Mouse (Mus musculus) embryonic facial prominence, embryonic 13.5 days (tissue): ENCODE measurements around the gene Adgre5. TPM values are rescaled to one million over a fixed set of nuclear protein-coding genes. Genes with fewer than 3 reads are reported as not detected.

ENCODE experiments used
- ATAC-seq: fragments of 200-750 bp; cut with Nextera tagmentation; 2 replicates; pipeline ENCODE4 v1.8.0; 2017; ENCODE audit warnings: low read depth; ENCODE audit not compliant: insufficient number of reproducible peaks, insufficient read depth, low FRiP score, low TSS enrichment
- H3K27ac ChIP-seq: fragments of 300-500 bp; sonication (generic); 2 replicates; pipeline ENCODE4 v1.5.1; 2015; ENCODE audit warnings: moderate library complexity, mild to moderate bottlenecking, inconsistent platforms
- H3K27me3 ChIP-seq: fragments of 300-500 bp; sonication (generic); 2 replicates; pipeline ENCODE4 v1.6.1; 2015; ENCODE audit warnings: mild to moderate bottlenecking, inconsistent platforms
- H3K36me3 ChIP-seq: fragments of 300-500 bp; sonication (generic); 2 replicates; pipeline ENCODE4 v1.6.1; 2015; ENCODE audit warnings: mild to moderate bottlenecking, inconsistent platforms
- H3K4me1 ChIP-seq: fragments of 300-500 bp; sonication (generic); 2 replicates; pipeline ENCODE4 v1.6.1; 2015; ENCODE audit warnings: inconsistent platforms
- H3K4me2 ChIP-seq: fragments of 300-500 bp; sonication (generic); 2 replicates; pipeline ENCODE4 v1.6.1; 2015; ENCODE audit warnings: moderate library complexity, mild to moderate bottlenecking, inconsistent platforms
- H3K4me3 ChIP-seq: fragments of 300-500 bp; sonication (generic); 2 replicates; pipeline ENCODE4 v1.5.1; 2015; ENCODE audit warnings: mild to moderate bottlenecking, inconsistent platforms
- H3K9ac ChIP-seq: fragments of 300-500 bp; sonication (generic); 2 replicates; pipeline ENCODE4 v1.6.1; 2015; ENCODE audit warnings: mild to moderate bottlenecking, inconsistent platforms
- H3K9me3 ChIP-seq: fragments of 300-500 bp; sonication (generic); 2 replicates; pipeline ENCODE4 v1.6.1; 2016; ENCODE audit warnings: inconsistent platforms
- WGBS: fragments of 180-500 bp; shearing (Covaris S2); methylation state at CpG from one replicate; pipeline ENCODE4 v1.1.7; 2015; ENCODE audit warnings: mixed read lengths; 5-methylcytosine and 5-hydroxymethylcytosine counted together
- polyA plus RNA-seq: library from polyadenylated mRNA; unstranded; fragments of >200 nt; fragmentation: Nextera tagmentation; extraction: Ambion mirVana; gene quantifications from 2 replicates; pipeline ENCODE4 v1.2.1, GENCODE M21; 2015

The Adgre5 gene
- polyA plus RNA-seq, 1 experiment from 2014 or later, result 27.1 TPM

DNA sequence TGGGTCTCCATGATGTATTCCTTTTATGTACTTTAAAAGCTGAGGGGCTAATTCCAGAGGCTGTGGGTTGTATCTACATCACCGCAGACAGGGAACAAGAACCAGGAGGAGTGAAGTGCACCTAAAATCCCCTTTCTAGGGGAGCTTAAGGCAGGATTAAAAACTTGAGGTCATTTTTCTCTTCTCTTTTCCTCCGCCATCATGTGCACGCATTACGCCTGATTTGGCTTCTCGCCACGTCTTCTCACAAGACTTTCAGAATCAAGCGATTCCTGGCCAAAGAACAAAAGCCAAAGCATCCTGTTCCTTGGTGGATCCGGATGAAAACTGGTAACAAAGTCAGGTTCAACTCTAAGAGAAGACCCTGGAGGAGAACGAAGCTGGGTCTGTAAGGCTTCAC, 8.1 kb upstream of the Adgre5 start:
- Histone ChIP-seq H3K9ac (no peak overlapping the region), H3K27ac (peak overlapping the region; percentile 45; the same call in 1 of the 2 replicates), H3K4me1 (peaks cover 16% of the 10 kb centered on the region), H3K4me2 (no peak overlapping the region), H3K27me3 (peaks cover 17% of the 10 kb centered on the region; the same call in 1 of the 2 replicates), H3K4me3 (no peak overlapping the region), H3K36me3 (no peaks in the 10 kb centered on the region), H3K9me3 (no peaks in the 10 kb centered on the region)
- ATAC-seq, result no peak
- 76% methylated on average over 9 of the region's 9 CpGs for WGBS

DNA sequence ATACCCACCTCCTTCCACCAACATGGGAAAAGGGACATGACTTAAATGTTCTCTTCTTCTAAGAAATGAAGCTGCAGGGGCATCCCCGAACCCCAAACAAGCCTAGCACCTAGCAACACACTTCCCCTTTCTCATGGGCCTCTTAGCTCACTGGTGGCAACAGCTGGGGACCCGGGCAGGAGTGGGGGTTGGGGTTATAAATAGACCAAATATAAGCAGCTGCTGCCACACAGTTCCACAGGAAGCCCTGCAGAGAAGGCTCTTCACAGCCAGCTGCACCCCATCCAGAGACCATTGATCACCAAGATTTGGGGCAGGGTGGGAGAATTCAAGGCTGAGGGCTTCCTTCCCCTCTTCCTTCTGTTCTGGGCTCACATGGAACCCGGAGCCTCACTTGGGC, 7.6 kb upstream of the Adgre5 start:
- no peak overlapping the region for H3K4me3 ChIP-seq
- H3K4me1 ChIP-seq, result peaks cover 16% of the 10 kb centered on the region
- peak overlapping the region; percentile 45; the same call in 1 of the 2 replicates for H3K27ac ChIP-seq
- H3K9ac ChIP-seq, result no peak overlapping the region
- 41% methylated on average over 3 of the region's 3 CpGs for WGBS
- H3K36me3 ChIP-seq, result no peaks in the 10 kb centered on the region
- H3K4me2 ChIP-seq, result peak overlapping the region; percentile 69
- H3K9me3 ChIP-seq, result no peaks in the 10 kb centered on the region
- peaks cover 17% of the 10 kb centered on the region; the same call in 1 of the 2 replicates for H3K27me3 ChIP-seq
- ATAC-seq, result no peak

DNA sequence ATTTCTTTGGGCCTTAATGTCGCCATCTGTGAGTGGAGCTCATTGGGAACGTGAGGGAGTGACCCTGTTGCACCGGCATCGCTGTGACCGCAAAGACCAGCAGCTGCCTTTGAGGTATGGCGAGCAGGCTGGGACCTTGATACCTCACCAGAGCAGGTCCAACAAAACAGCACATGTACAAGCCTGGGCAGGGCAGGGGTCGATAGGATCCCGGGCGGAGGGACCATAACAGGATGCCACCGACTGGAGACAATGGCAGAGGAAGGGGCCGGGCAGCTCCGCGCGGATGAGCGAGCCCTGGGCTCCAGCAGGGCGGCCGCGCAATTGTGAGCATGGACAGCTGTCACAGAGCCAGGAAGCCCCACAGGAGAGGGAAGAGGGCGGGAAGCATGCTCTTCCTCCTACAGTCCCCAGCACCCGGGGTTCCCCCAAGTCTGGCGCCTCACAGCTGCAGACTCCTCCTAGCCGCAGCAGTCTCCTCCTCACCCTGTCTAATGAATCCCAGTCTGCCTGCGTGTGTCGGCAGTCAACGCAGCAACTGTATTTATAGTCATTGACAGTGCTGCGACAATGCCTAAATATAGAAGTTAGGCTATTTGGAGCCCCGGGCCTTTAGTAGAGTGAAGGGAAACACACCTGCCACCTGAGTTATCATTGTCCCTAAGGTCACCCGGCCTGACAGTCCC, 6.7 kb upstream of the Adgre5 start:
- peak; percentile 72 for ATAC-seq
- Histone ChIP-seq H3K4me3 (peak overlapping the region; percentile 39), H3K27ac (peak overlapping the region; percentile 44), H3K9ac (peak overlapping the region; percentile 64), H3K9me3 (no peaks in the 10 kb centered on the region), H3K27me3 (peaks cover 17% of the 10 kb centered on the region; the same call in 1 of the 2 replicates), H3K36me3 (no peaks in the 10 kb centered on the region), H3K4me2 (peak overlapping the region; percentile 69), H3K4me1 (peaks cover 16% of the 10 kb centered on the region)
- WGBS, result 2% methylated on average over 28 of the region's 28 CpGs

DNA sequence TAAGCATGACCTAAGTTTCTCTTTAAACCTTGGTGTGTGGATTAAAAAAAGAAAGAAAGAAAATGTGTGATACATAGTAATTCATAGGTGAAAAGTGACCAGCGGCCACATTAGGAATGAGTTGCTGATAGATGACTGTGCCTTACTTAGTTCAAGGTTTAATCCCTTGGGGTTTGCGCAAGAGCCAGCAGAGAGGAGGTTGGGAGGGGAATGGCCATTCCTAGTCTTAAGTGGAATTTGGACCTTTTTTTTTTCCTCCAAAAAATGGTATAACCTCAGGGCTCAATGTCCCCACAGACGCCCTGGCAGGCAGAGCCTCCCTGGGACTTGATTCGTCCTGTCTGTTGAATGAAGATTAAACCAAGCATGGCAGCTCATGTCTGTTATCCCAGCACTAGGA, 2.9 kb upstream of the Adgre5 start:
- H3K4me3 ChIP-seq, result no peak overlapping the region

DNA sequence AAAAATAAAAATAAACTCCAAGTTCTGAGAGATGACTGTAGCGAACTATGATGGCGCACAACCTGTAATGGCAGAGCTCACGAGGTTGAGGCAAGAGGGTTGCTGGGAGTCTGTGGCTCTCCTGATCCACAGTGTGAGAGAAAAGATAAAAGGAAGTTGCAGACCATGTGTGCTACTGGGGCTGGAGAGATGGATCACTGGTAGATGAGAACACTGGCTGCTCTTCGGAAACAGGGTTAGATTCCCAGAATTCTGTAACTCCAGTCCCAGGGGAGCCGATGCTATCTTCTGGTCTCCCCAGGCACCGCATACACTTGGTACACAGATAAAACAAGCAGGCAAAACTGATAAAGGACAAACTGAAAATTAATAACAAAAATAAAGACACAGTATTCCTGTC, 1.8 kb upstream of the Adgre5 start:
- peaks cover 9% of the 10 kb centered on the region; the same call in 1 of the 2 replicates for H3K27me3 ChIP-seq
- 93% methylated on average over 6 of the region's 6 CpGs for WGBS
- no peaks in the 10 kb centered on the region for H3K9me3 ChIP-seq
- no peak overlapping the region for H3K4me3 ChIP-seq
- ATAC-seq, result no peak
- no peak overlapping the region for H3K9ac ChIP-seq
- no peak overlapping the region for H3K27ac ChIP-seq
- no peaks in the 10 kb centered on the region for H3K36me3 ChIP-seq
- H3K4me2 ChIP-seq, result no peak overlapping the region
- H3K4me1 ChIP-seq, result peaks cover 40% of the 10 kb centered on the region

More for the DNA sequence above, 2.9 kb upstream of the Adgre5 start:
- no peak overlapping the region for H3K4me2 ChIP-seq
- no peaks in the 10 kb centered on the region for H3K9me3 ChIP-seq
- H3K9ac ChIP-seq, result no peak overlapping the region
- no peaks in the 10 kb centered on the region for H3K36me3 ChIP-seq
- H3K27me3 ChIP-seq, result peaks cover 17% of the 10 kb centered on the region; the same call in 1 of the 2 replicates
- ATAC-seq, result no peak
- peaks cover 38% of the 10 kb centered on the region for H3K4me1 ChIP-seq
- 71% methylated on average over 4 of the region's 4 CpGs for WGBS
- no peak overlapping the region for H3K27ac ChIP-seq

DNA sequence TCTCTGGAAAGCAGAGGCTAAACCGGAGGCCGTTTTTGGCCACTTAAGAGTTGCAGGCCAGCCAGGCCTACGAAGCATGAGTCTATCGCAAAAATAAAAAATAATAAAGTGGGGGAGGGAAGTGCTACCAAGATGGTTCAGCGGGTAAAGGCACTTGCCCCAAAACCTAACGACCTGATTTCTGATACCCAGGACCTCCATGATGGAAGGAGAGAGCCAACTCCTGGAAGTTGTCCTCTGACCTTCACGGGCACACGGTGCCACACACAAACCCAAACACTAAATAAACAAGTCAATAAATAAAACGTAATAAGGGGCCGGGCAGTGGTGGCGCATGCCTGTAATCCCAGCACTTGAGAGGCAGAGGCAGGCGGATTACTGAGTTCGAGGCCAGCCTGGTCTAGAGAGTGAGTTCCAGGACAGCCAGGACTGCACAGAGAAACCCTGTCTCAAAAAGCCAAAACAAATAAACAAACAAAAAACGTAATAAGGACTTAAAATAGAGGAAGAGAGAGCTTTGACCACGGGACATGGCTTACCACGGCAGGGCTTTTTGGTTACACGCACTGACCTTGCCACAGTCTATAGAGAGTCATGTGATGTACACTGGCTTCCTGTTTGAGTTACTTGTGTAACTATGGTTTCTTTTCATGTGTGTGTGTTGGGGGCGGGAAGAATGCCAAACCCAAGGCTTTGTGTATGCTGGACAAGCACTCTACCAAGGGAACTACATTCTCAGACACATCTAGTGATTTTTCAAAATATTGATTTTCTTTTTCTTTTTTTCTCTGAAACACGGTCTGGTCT, 926 bp upstream of the Adgre5 start:
- no peaks in the 10 kb centered on the region for H3K9me3 ChIP-seq
- peaks cover 4% of the 10 kb centered on the region; the same call in 1 of the 2 replicates for H3K27me3 ChIP-seq
- WGBS, result 77% methylated on average over 19 of the region's 19 CpGs
- peaks cover 42% of the 10 kb centered on the region for H3K4me1 ChIP-seq
- peak overlapping the region; percentile 83; the same call in 1 of the 2 replicates for H3K9ac ChIP-seq
- H3K36me3 ChIP-seq, result no peaks in the 10 kb centered on the region
- H3K4me3 ChIP-seq, result peak overlapping the region; percentile 62
- no peak overlapping the region for H3K27ac ChIP-seq
- H3K4me2 ChIP-seq, result peak overlapping the region; percentile 88
- ATAC-seq, result no peak

DNA sequence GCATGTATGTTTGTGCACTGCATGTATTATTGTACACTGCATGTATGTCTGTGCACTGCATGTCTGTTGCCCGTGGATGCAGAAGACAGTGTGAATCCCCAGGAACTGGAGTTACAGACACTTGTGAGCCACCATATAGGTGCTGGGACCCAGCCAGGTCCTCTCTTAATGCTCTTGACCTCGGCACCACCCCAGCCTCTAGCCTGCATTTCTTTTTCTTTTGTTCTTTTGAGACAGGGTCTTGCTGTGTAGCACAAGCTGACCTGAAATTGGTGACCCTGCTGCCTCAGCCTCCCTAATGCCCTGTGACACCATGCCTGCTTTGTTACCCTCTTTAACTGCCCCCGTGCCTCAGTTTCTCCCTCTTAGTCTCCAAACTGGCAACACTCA, 545 bp downstream of the Adgre5 start:
- no peaks in the 10 kb centered on the region for H3K27me3 ChIP-seq
- peak overlapping the region; percentile 83 for H3K9ac ChIP-seq
- peaks cover 42% of the 10 kb centered on the region for H3K4me1 ChIP-seq
- no peak for ATAC-seq
- H3K36me3 ChIP-seq, result no peaks in the 10 kb centered on the region
- H3K27ac ChIP-seq, result peak overlapping the region; percentile 85
- H3K4me2 ChIP-seq, result peak overlapping the region; percentile 88
- no peaks in the 10 kb centered on the region for H3K9me3 ChIP-seq
- WGBS, result 22% methylated on average over 3 of the region's 3 CpGs
- H3K4me3 ChIP-seq, result peak overlapping the region; percentile 62

DNA sequence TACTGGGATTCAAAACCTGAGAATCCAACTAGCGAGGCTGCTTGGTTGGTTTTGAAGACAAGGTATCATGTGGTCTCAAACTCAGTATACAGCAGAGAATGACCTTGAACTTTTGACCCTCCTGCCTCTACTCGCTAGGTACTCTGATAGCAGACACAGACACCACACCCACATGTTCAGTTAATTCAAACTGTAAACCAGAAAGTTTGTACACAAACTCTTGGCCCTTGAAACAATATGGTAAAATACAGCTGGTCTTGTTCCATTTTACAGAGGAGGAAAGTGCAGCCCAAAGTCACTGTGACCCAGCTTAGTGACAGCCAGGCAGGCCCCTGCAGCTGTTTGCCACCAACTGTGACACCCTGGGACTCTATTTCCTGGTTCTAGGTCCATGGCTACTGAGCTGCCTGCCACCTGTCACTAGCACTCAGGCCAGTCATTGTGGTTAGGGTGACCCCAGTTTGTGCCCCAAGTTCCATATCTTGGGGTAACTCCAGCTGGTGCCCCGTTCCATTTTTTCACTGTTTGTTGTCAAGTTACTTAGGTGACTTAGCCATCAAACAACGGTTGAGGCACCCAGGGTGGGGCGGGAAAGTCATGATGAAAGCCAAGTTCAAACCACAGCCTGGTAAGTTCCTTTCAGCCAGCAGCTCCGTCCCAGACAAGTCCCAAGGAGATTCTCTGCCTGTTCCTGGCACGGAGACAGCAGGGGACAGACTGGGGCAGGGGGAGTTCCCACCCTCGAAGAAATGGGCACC, 1.2 kb downstream of the Adgre5 start:
- H3K4me2 ChIP-seq, result peak overlapping the region; percentile 88
- H3K27ac ChIP-seq, result peak overlapping the region; percentile 85
- H3K4me1 ChIP-seq, result peaks cover 42% of the 10 kb centered on the region
- peak overlapping the region; percentile 83 for H3K9ac ChIP-seq
- H3K36me3 ChIP-seq, result no peaks in the 10 kb centered on the region
- no peaks in the 10 kb centered on the region for H3K9me3 ChIP-seq
- H3K27me3 ChIP-seq, result no peaks in the 10 kb centered on the region
- peak overlapping the region; percentile 62 for H3K4me3 ChIP-seq
- 35% methylated on average over 8 of the region's 8 CpGs for WGBS
- no peak for ATAC-seq

DNA sequence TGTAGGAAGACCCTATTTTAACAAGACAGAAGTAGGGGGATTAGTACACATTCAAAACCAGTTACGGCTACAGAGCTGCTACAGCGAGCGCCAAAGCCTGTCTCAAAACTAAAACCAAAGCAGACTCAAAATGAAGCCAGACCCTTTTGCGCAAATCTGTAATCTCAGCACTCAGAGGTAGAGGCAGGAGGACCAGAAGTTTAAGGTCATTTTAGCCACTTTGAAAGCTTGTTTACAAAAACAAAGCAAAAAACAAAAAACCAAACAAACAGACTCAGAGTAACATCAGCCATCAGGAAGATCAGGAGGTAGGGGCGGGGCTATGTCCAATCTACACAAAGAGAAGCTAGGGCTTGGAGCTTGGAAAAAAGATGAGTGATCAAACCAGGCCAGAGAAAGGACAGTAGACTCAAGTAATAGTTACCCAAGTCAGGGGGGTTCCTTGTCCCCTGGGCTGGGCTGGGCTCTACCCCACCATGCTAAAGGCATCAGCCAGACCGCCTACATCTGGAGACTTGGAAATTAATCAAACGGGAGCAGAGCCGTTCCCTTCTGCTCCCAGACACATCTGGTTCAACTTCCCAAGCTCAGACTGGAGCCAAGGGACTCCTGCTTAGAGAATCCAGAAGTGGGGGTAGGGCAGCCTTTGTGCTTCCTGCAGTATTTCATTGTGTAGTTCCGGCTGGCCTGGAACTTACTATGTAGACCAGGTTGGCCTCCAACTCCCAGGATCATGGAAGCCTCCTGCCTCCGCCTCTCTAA, 2.0 kb downstream of the Adgre5 start:
- peak overlapping the region; percentile 62 for H3K4me3 ChIP-seq
- peak overlapping the region; percentile 88 for H3K4me2 ChIP-seq

DNA sequence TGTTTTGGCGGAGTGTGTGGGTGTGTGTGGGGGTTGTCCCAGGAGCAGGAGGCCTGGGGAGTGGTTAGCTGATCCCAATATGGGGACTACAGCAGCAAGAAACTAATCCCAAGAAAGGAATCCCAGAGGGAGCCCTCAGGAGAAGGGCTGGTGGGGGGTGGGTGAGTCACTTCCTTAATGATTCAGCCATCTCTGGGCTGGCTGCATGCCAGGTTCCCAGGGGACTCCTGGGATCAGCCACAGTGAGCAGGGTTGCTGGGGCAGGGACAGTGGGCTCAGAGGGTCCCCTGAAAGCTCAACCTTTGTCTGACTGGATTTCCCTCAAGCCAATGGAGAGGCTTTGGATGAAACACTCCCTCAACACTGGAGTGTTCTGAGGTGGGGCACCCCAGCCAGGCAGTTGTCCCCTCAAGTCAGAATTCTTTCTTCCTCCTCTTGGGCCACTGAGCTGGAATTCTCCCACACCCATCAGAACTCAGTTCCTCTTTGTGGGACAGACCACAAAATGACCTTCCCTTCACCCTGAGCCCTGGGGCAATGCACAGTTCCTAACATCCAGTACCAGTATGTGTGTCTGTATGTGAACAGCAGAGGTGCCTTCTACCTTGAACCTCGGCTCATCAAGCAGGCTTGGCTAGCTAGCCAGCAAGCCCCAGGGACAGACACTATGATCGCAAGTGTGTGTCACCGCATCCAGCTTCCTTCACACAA, 3.1 kb downstream of the Adgre5 start:
- no peaks in the 10 kb centered on the region for H3K27me3 ChIP-seq
- peak overlapping the region; percentile 27; the same call in 1 of the 2 replicates for H3K9ac ChIP-seq
- no peak overlapping the region; the same call in 1 of the 2 replicates for H3K4me3 ChIP-seq
- no peaks in the 10 kb centered on the region for H3K9me3 ChIP-seq
- ATAC-seq, result no peak
- peaks cover 42% of the 10 kb centered on the region for H3K4me1 ChIP-seq
- H3K27ac ChIP-seq, result peak overlapping the region; percentile 85
- 64% methylated on average over 4 of the region's 4 CpGs for WGBS
- H3K4me2 ChIP-seq, result peak overlapping the region; percentile 88
- H3K36me3 ChIP-seq, result no peaks in the 10 kb centered on the region; the same call in 1 of the 2 replicates

More for the DNA sequence above, 2.0 kb downstream of the Adgre5 start:
- Histone ChIP-seq H3K4me1 (peaks cover 42% of the 10 kb centered on the region), H3K9me3 (no peaks in the 10 kb centered on the region), H3K9ac (0 out of 2 replicates have a peak overlapping the region, but pooled peaks have one; percentile 21), H3K27ac (peak overlapping the region; percentile 85), H3K27me3 (no peaks in the 10 kb centered on the region), H3K36me3 (no peaks in the 10 kb centered on the region)
- ATAC-seq, result peak; percentile 46; the same call in 1 of the 2 replicates
- WGBS, result 37% methylated on average over 10 of the region's 10 CpGs
